Mouse (Mus musculus) frontal cortex, postnatal 14 days (tissue): ENCODE data around the gene Tmem254a.
"Not testable (repeated sequence)": the region's sequence is repeated elsewhere in the genome, so short reads cannot be mapped to it uniquely, and the experiment has no call there.

Source experiments
- DNase-seq, 2 experiments: peaks; one replicate each; pipeline ENCODE4 v3.0.0; 2022; ENCODE audit warnings: low spot score in 2 of 2

The Tmem254a gene

GRCm38 (mm10) chr14:25927562-25927881 is at the start of gene Tmem254a:
TSS of gene Tmem254a (minus strand) at chr14:25927672.
- not testable (repeated sequence) for DNase-seq

GRCm38 (mm10) chr14:25957861-25958260 is 30.4 kb upstream of the Tmem254a start:
- not testable (repeated sequence) for DNase-seq

GRCm38 (mm10) chr14:25938004-25938403 is 10.5 kb upstream of the Tmem254a start, which contains the start of gene Cphx1:
TSS of gene Cphx1 (plus strand) at chr14:25938304.
- not testable (repeated sequence) for DNase-seq

GRCm38 (mm10) chr14:25936867-25937630 is 9.6 kb upstream of the Tmem254a start:
- DNase-seq: not testable (repeated sequence)

GRCm38 (mm10) chr14:25926814-25927561 is 484 bp downstream of the Tmem254a start:
- not testable (repeated sequence) for DNase-seq

- DNase-seq: not testable (repeated sequence)
Observed at GRCm38 (mm10) chr14:25918427-25919170, 8.9 kb downstream of the Tmem254a start.

GRCm38 (mm10) chr14:25908976-25909375 is 18.5 kb downstream of the Tmem254a start:
- not testable (repeated sequence) for DNase-seq

- not testable (repeated sequence) for DNase-seq
Observed at GRCm38 (mm10) chr14:25907272-25907671, 20.2 kb downstream of the Tmem254a start.

GRCm38 (mm10) chr14:25905243-25905642 is 22.2 kb downstream of the Tmem254a start:
- DNase-seq: peak; percentile 1 to 2

GRCm38 (mm10) chr14:25903000-25903399 is 24.5 kb downstream of the Tmem254a start, which contains the start of gene Plac9a:
TSS of gene Plac9a (minus strand) at chr14:25903100.
- DNase-seq: not testable (repeated sequence)

GRCm38 (mm10) chr14:25895686-25896085 is 31.8 kb downstream of the Tmem254a start:
- not testable (repeated sequence) for DNase-seq

GRCm38 (mm10) chr14:25894566-25894965 is 32.9 kb downstream of the Tmem254a start:
- DNase-seq: not testable (repeated sequence)

GRCm38 (mm10) chr14:25885886-25886285 is 41.6 kb downstream of the Tmem254a start:
- not testable (repeated sequence) for DNase-seq

- not testable (repeated sequence) for DNase-seq
Observed at GRCm38 (mm10) chr14:25881769-25882168, 45.7 kb downstream of the Tmem254a start.

GRCm38 (mm10) chr14:25876640-25877039 is 50.8 kb downstream of the Tmem254a start:
- not testable (repeated sequence) for DNase-seq
